Mouse (Mus musculus): ENCODE measurements around the gene Ces2b.
"Not testable (repeated sequence)": the region's sequence is repeated elsewhere in the genome, so short reads cannot be mapped to it uniquely, and the experiment has no call there.

The Ces2b gene

GRCm38 (mm10) chr8:104831440-104831839 is at the start of gene Ces2b:
Ces2b (plus strand) TSS chr8:104831572.
- no peak for DNase-seq (ENCODE audit: low read depth, low spot score)

GRCm38 (mm10) chr8:104787049-104787448 is 44.3 kb upstream of the Ces2b start:
- DNase-seq (ENCODE audit: low read depth, low spot score): no peak

- no peak for DNase-seq (ENCODE audit: low read depth, low spot score)
Observed at GRCm38 (mm10) chr8:104788929-104789328, 42.4 kb upstream of the Ces2b start.

- DNase-seq (ENCODE audit: low read depth, low spot score): no peak
Observed at GRCm38 (mm10) chr8:104789886-104790680, 41.3 kb upstream of the Ces2b start.

GRCm38 (mm10) chr8:104799385-104799784 is 32.0 kb upstream of the Ces2b start:
- DNase-seq (ENCODE audit: low read depth, low spot score): no peak

- DNase-seq (ENCODE audit: low read depth, low spot score): no peak
Observed at GRCm38 (mm10) chr8:104806127-104806526, 25.2 kb upstream of the Ces2b start.

- no peak for DNase-seq (ENCODE audit: low read depth, low spot score)
Observed at GRCm38 (mm10) chr8:104808542-104809413, 22.6 kb upstream of the Ces2b start.

- no peak for DNase-seq (ENCODE audit: low read depth, low spot score)
Observed at GRCm38 (mm10) chr8:104809436-104809835, 21.9 kb upstream of the Ces2b start.

GRCm38 (mm10) chr8:104826912-104827311 is 4.5 kb upstream of the Ces2b start:
- no peak for DNase-seq (ENCODE audit: low read depth, low spot score)

- DNase-seq (ENCODE audit: low read depth, low spot score): no peak
Observed at GRCm38 (mm10) chr8:104828221-104828620, 3.2 kb upstream of the Ces2b start.

- DNase-seq (ENCODE audit: low read depth, low spot score): no peak
Observed at GRCm38 (mm10) chr8:104841360-104842078, 10.1 kb downstream of the Ces2b start.

- no peak for DNase-seq (ENCODE audit: low read depth, low spot score)
Observed at GRCm38 (mm10) chr8:104846831-104847230, 15.5 kb downstream of the Ces2b start, which contains the start of gene Ces2c. Ces2c (plus strand) TSS chr8:104847068.

GRCm38 (mm10) chr8:104847741-104848462 is 16.5 kb downstream of the Ces2b start:
- DNase-seq (ENCODE audit: low read depth, low spot score): no peak

GRCm38 (mm10) chr8:104866844-104867531 is 35.6 kb downstream of the Ces2b start:
- DNase-seq (ENCODE audit: low read depth, low spot score): not testable (repeated sequence)

GRCm38 (mm10) chr8:104868876-104869275 is 37.5 kb downstream of the Ces2b start:
- DNase-seq (ENCODE audit: low read depth, low spot score): not testable (repeated sequence)

- DNase-seq (ENCODE audit: low read depth, low spot score): not testable (repeated sequence)
Observed at GRCm38 (mm10) chr8:104886223-104886926, 55.0 kb downstream of the Ces2b start.
